8 mouse cellular contexts compared by ENCODE assay signal in genomic region chr4:101419911-101420880, GRCm38 (mm10). TPM values are rescaled to one million over a fixed set of nuclear protein-coding genes. Genes with fewer than 3 reads are reported as not detected.
A peak's percentile ranks its signal among the peaks of the same experiment; 100 is the strongest.
DNase-seq lines count a peak whose midpoint lies in the region; ATAC-seq and TF ChIP-seq lines count a peak whose summit lies in the region.

No protein-coding gene starts in this region.

- TF ChIP-seq EP300 in ES-Bruce4 (IDR thresholded peaks at IDR 0.05; ENCODE audit: insufficient read depth, low read depth, low read length) = no peak
- TF ChIP-seq EP300 in heart, postnatal 0 days (IDR thresholded peaks at IDR 0.05; ENCODE audit: low read depth) = no peak
- TF ChIP-seq EP300 in liver, postnatal 0 days (IDR thresholded peaks at IDR 0.05; ENCODE audit: low read depth) = no peak

- WGBS in kidney, adult 2 months = 3% methylated on average over 90 of the region's 90 CpGs
- WGBS in heart, postnatal 0 days = 2% methylated on average over 65 of the region's 90 CpGs
- WGBS in liver, postnatal 0 days (ENCODE audit: insufficient replicate concordance) = 3% methylated on average over 66 of the region's 90 CpGs
- WGBS in stomach, embryonic 15.5 days = 2% methylated on average over 75 of the region's 90 CpGs

- peak overlapping the region; percentile 99 for H3K4me2 ChIP-seq in heart, postnatal 0 days (ENCODE audit: low read depth, low read length)
- peak overlapping the region; percentile 97 for H3K4me2 ChIP-seq in liver, postnatal 0 days (ENCODE audit: low read depth, low read length)
- H3K4me2 ChIP-seq in stomach, embryonic 15.5 days = peak overlapping the region; percentile 87

- no peak for TF ChIP-seq POLR2A in kidney, adult 2 months (IDR thresholded peaks at IDR 0.05; ENCODE audit: low read depth, low read length)
- no peak for TF ChIP-seq POLR2A in ES-Bruce4 (IDR thresholded peaks at IDR 0.05; ENCODE audit: insufficient read depth, low read length)

- H3K4me1 ChIP-seq in kidney, adult 2 months (ENCODE audit: control insufficient read depth, insufficient read depth, low read length) = peaks cover 7% of the 10 kb centered on the region; the same call in 1 of the 2 replicates
- peaks cover 2% of the 10 kb centered on the region for H3K4me1 ChIP-seq in ES-Bruce4 (ENCODE audit: control insufficient read depth, insufficient read depth, low read length)
- H3K4me1 ChIP-seq in heart, postnatal 0 days (ENCODE audit: control insufficient read depth, insufficient read depth) = 0 out of 2 replicates have a peak, but pooled peaks cover 8% of the 10 kb centered on the region
- no peaks in the 10 kb centered on the region for H3K4me1 ChIP-seq in liver, postnatal 0 days (ENCODE audit: insufficient read depth)
- H3K4me1 ChIP-seq in stomach, embryonic 15.5 days = no peaks in the 10 kb centered on the region

- H3K9me3 ChIP-seq in ES-Bruce4 (replicated peaks; ENCODE audit: control insufficient read depth, insufficient read depth, low read length, poor library complexity, severe bottlenecking) = no peaks in the 10 kb centered on the region
- no peaks in the 10 kb centered on the region for H3K9me3 ChIP-seq in heart, postnatal 0 days (replicated peaks; ENCODE audit: control insufficient read depth, low read length)
- H3K9me3 ChIP-seq in liver, postnatal 0 days (ENCODE audit: low read length) = no peaks in the 10 kb centered on the region
- H3K9me3 ChIP-seq in stomach, embryonic 15.5 days = no peaks in the 10 kb centered on the region

- H3K4me3 ChIP-seq in kidney, adult 2 months (ENCODE audit: insufficient read depth, low read depth, low read length) = peak overlapping the region; percentile 66
- H3K4me3 ChIP-seq in ES-Bruce4 (ENCODE audit: low read depth, low read length) = peak overlapping the region; percentile 81
- H3K4me3 ChIP-seq in heart, postnatal 0 days (ENCODE audit: low read depth, low read length) = peak overlapping the region; percentile 82
- H3K4me3 ChIP-seq in liver, postnatal 0 days (ENCODE audit: low read depth, low read length) = peak overlapping the region; percentile 59
- peak overlapping the region; percentile 70 for H3K4me3 ChIP-seq in stomach, embryonic 15.5 days (replicated peaks)

- no peaks in the 10 kb centered on the region for H3K27me3 ChIP-seq in kidney, adult 2 months (replicated peaks; ENCODE audit: control insufficient read depth, insufficient read depth, low read length)
- H3K27me3 ChIP-seq in ES-Bruce4 (ENCODE audit: control insufficient read depth, insufficient read depth, low read length, poor library complexity, severe bottlenecking) = no peaks in the 10 kb centered on the region
- H3K27me3 ChIP-seq in heart, postnatal 0 days (ENCODE audit: control insufficient read depth, insufficient read depth, low read length) = no peaks in the 10 kb centered on the region
- H3K27me3 ChIP-seq in liver, postnatal 0 days (ENCODE audit: insufficient read depth, low read length) = peaks cover 11% of the 10 kb centered on the region
- no peaks in the 10 kb centered on the region for H3K27me3 ChIP-seq in stomach, embryonic 15.5 days (replicated peaks)

- ATAC-seq in heart, postnatal 0 days (ENCODE audit: insufficient read depth, low read depth) = peak; percentile 76
- ATAC-seq in liver, postnatal 0 days = peak; percentile 62
- ATAC-seq in stomach, embryonic 15.5 days (ENCODE audit: insufficient read depth, low FRiP score, low read depth) = peak; percentile 63

- DNase-seq in kidney, adult 2 months = peak; percentile 14
- DNase-seq in kidney, adult 18-20 months = no peak
- peak; percentile 56 to 72 for DNase-seq in cerebellum, postnatal 10 days
- DNase-seq in heart, postnatal 0 days (ENCODE audit: low spot score) = no peak
- peak; percentile 28 for DNase-seq in liver, postnatal 0 days
- DNase-seq in c-Kit-positive CD71-positive TER-119-positive erythroid progenitor cells, embryonic 14.5 days (ENCODE audit: low spot score) = no peak

- no peak for TF ChIP-seq CTCF in kidney, adult 2 months (conservative IDR thresholded peaks at IDR 0.05; ENCODE audit: insufficient read depth, insufficient read length, low read depth, low read length)
- TF ChIP-seq CTCF in ES-Bruce4 (IDR thresholded peaks at IDR 0.05; ENCODE audit: low read depth, low read length) = no peak
- TF ChIP-seq CTCF in heart, postnatal 0 days (IDR thresholded peaks at IDR 0.05; ENCODE audit: low read depth) = no peak
- TF ChIP-seq CTCF in liver, postnatal 0 days (IDR thresholded peaks at IDR 0.05; ENCODE audit: low read depth) = no peak

- H3K9ac ChIP-seq in ES-Bruce4 (ENCODE audit: low read depth, poor library complexity, severe bottlenecking) = peak overlapping the region; percentile 90
- peak overlapping the region; percentile 74 for H3K9ac ChIP-seq in heart, postnatal 0 days (replicated peaks; ENCODE audit: low read depth, low read length)
- H3K9ac ChIP-seq in liver, postnatal 0 days (replicated peaks) = peak overlapping the region; percentile 78
- H3K9ac ChIP-seq in stomach, embryonic 15.5 days = peak overlapping the region; percentile 76

- H3K36me3 ChIP-seq in kidney, adult 2 months (ENCODE audit: control insufficient read depth, insufficient read depth, low read length) = no peaks in the 10 kb centered on the region
- H3K36me3 ChIP-seq in ES-Bruce4 (ENCODE audit: control insufficient read depth, insufficient read depth, low read length, poor library complexity, severe bottlenecking) = no peaks in the 10 kb centered on the region; the same call in 1 of the 2 replicates
- 0 out of 2 replicates have a peak, but pooled peaks cover 5% of the 10 kb centered on the region for H3K36me3 ChIP-seq in heart, postnatal 0 days (replicated peaks; ENCODE audit: control insufficient read depth, insufficient read depth, low read length)
- H3K36me3 ChIP-seq in liver, postnatal 0 days (replicated peaks; ENCODE audit: insufficient read depth, low read length) = no peaks in the 10 kb centered on the region
- no peaks in the 10 kb centered on the region for H3K36me3 ChIP-seq in stomach, embryonic 15.5 days

- peak overlapping the region; percentile 98 for H3K27ac ChIP-seq in kidney, adult 2 months (ENCODE audit: insufficient read depth, low read depth, low read length)
- H3K27ac ChIP-seq in ES-Bruce4 (ENCODE audit: insufficient read depth, low read length) = no peak overlapping the region
- H3K27ac ChIP-seq in heart, postnatal 0 days (ENCODE audit: low read depth) = no peak overlapping the region
- H3K27ac ChIP-seq in liver, postnatal 0 days (ENCODE audit: low read depth) = peak overlapping the region; percentile 95
- no peak overlapping the region for H3K27ac ChIP-seq in stomach, embryonic 15.5 days

RNA-seq across cellular contexts. Expression of gene Ak4, which starts 1.1 kb away (rescaled TPM):
- 135 and 164 TPM in 2 replicates for polyA plus RNA-seq in kidney, adult 2 months (2012; rRNA removed)
- polyA plus RNA-seq in ES-Bruce4 (2011; ENCODE audit: insufficient read depth, insufficient read length, low read depth, missing spikeins) = 61.4 and 62.7 TPM in 2 replicates
- total RNA-seq in heart, postnatal 0 days (2014; rRNA removed; ENCODE audit: low replicate concordance) = 11.0 and 18.4 TPM in 2 replicates
- 4.6 and 5.3 TPM in 2 replicates for polyA plus RNA-seq in heart, postnatal 0 days (2015; fragmentation: Nextera tagmentation; extraction: Ambion mirVana)
- 27.1 and 31.3 TPM in 2 replicates for polyA plus RNA-seq in liver, postnatal 0 days (2015; fragmentation: Nextera tagmentation; extraction: Ambion mirVana)
- polyA plus RNA-seq in stomach, embryonic 15.5 days (2015; fragmentation: Nextera tagmentation; extraction: Ambion mirVana) = 20.7 and 23.4 TPM in 2 replicates

Comparison
In these comparisons a context has a peak if more than half of its experiments do, and no peak if none do; other contexts are left out.
1. DNase-seq: peak in kidney, adult 2 months (single experiment), cerebellum, postnatal 10 days (2 of 2) and liver, postnatal 0 days (single experiment); none in kidney, adult 18-20 months (single experiment), heart, postnatal 0 days (single experiment) and c-Kit-positive CD71-positive TER-119-positive erythroid progenitor cells, embryonic 14.5 days (single experiment).
2. H3K27ac ChIP-seq: peak in kidney, adult 2 months (single experiment) and liver, postnatal 0 days (single experiment); none in ES-Bruce4 (single experiment), heart, postnatal 0 days (single experiment) and stomach, embryonic 15.5 days (single experiment).
3. Peak in every context shown above with its lines, with median percentiles within 50 percentile points of each other: H3K4me3 ChIP-seq, H3K9ac ChIP-seq, ATAC-seq and H3K4me2 ChIP-seq.